Mouse (Mus musculus) E14TG2a.4 (cell line): ENCODE results near the gene Sult6b1.

Experiments used
- CTCF ChIP-seq: conservative IDR thresholded peaks from 2 replicates; pipeline ENCODE4 v1.5.1; 2014; ENCODE audit warnings: low read length
- NANOG ChIP-seq: IDR thresholded peaks from 2 replicates; pipeline ENCODE4 v1.6.1; 2014; ENCODE audit warnings: borderline replicate concordance, low read length, mixed read lengths

DNA sequence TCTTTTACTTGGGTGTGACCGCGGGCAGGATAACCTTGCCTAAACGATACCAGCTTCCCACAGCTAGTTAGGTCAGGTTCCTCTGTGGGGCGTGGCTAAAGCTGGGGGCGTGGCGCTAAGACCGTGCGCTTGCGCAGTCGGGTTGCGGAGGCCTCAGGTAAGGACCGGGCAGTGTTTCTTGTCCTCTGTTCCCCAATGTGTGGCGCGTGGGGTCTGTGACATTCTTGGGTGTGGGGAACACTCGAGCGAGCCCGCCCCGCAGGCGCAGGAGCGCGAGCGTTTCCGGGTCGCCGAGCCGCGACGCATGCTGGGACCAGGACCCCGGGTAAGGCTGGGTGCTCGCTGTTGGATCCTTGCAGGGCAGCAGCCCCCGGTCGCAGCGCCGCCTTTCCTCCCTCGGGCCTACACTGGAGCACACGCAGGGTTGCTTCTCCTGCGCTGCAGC, 9.6 kb upstream of the Sult6b1 start, which contains the start of gene Cebpzos:
- TF ChIP-seq CTCF (no peak), NANOG (no peak)
